Mouse (Mus musculus): Measurements from ENCODE around the gene Map10. TPM values are rescaled to one million over a fixed set of nuclear protein-coding genes. Genes with fewer than 3 reads are reported as not detected.
A peak's percentile ranks its signal among the peaks of the same experiment; 100 is the strongest.

The Map10 gene
- 1 to 10 TPM; 5.2 to 6.2 TPM for total RNA-seq (2021)

DNA sequence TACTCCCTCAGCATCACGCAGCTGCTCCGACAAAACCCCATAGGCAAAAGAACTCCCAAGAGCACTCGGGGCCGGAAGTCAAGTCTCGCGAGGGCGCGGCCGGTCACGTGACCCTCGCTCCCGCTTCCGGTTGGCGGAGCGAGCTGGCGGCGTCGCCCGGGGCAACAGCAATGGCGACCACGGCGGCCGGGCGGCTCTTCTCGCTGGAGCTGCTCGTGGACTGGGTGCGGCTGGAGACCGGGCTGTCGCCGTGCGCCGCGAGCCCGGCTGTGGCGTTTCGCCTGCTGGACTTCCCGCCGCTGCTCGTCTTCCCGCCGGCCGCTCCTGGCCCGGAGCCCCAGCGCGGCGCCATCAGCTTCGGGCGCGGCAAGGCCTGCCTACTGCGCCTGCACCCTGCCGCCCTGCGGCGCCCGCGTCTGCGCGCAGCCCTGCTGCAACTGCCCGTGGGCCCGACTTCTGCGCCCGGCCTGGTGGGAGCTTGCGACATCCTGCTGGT lies at the start of gene Map10:
Map10 (plus strand) TSS at position 119 of the 496 bp plus-strand sequence.
- peak; percentile 90 to 95 for DNase-seq (ENCODE audit: extremely low spot score in 1 of 2, low spot score in 2 of 2)
- intact Hi-C loops (cut with DNase I), result no loop called here

DNA sequence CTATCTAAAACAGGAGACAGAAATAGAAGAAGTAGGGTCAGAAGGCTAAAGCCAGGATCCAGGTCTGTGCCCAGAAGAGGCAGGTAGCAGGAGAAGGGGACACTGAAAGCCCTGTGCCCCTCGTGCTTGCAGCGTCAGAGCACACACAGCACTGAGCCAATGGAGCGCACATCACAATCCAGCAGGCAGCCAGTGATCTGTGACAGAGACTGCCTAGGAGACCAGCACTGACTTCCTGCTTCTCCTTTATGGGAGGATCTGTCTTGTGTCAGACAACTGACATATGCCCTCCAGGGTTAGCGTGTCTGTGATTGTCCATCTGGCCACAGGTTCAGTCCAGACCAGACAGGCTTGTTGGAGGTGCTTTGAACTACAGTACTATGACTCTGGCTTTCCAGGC lies 49.3 kb upstream of the Map10 start:
- intact Hi-C loops (cut with DNase I), result no loop called here
- DNase-seq (ENCODE audit: extremely low spot score in 1 of 2, low spot score in 2 of 2), result no peak

DNA sequence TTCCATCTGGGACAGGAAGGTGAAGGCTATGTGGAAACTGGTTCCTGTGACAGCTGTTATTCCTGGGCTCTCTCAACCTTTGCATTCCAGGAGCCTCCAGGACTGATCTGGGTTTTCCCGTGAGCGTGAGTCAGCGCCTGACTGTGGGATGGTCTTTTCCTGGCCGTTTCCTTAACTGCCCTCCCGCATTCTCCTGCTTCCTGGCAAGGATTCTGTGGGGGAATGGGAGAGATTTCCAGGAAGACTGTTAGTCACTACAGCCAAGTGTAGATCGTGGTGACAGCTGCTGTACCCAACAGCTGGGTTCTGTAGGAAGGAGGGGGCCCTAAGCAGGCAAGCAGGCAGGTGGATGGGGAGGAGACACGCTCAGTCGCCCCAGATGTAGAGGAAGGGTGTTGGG lies 45.3 kb upstream of the Map10 start:
- intact Hi-C loops (cut with DNase I), result no loop called here
- no peak for DNase-seq (ENCODE audit: extremely low spot score in 1 of 2, low spot score in 2 of 2)

DNA sequence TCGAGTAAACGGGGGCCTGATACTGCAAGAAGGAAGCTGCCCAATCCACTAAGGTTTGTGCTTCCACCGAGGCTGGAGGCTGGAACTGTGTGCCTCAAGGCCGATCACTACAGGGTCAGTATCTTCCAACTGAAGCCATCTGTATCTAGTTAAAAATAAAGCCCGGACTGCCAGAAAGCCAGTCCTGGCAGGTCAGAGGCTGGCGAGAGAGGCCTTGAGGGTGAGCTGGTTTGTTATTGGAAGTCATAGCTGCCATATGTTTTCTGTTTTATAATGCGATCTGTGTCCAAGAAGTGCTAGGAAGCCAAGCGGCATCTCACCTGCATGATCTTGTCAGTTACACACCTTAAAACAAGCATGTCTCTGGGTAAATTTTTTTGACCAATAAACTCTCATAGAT lies 43.2 kb upstream of the Map10 start:
- intact Hi-C loops (cut with DNase I), result no loop called here
- DNase-seq (ENCODE audit: extremely low spot score in 1 of 2, low spot score in 2 of 2), result no peak

DNA sequence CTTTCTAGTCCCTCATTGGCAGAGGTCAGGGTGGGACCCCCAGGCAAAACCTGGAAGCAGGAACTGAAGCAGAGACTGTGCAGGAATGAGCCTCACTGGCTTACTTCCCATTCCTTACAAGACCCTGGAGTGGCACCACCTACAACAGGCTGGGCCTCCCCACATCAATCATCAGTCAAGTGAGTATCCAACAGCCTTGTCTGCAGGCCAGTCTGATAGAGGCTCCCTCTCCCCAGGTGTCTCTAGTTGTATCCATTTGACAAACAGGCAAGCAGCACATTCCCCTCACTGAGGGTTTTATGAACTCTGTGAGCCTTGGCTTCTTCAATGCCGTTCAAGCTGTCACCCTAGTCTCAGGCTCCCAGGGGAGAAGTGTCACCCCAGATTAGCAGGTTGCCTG lies 40.8 kb upstream of the Map10 start:
- intact Hi-C loops (cut with DNase I), result no loop called here

DNA sequence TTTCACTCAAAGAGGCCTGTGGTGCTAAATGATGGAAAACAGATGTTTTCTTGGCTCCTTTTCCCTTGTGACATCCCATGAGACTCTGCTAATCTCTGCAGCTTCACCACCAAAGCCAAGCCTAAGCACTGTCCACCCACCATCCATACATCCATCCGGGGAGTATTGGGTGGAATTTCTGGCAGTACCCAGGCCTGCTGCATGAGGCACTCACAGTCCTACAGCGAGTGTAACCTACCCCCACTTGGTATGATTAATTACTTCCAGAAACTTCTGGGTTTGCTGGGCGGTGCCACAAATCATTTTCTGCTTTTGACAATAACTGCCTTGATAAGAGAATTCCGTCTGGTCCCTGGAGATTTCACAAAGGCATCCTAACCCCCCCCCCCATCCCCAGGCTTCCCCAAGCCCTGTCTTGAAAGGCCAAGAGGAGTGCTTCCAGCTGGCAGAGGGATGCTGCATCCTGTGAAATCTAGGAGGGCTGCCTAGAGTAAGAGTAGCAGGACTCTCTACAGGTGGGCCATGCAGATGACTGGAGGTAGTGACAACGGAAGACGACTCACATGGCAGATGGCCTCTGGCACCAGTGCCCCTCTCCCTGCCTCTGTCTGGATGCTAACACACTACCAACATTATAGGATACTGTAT lies 31.1 kb upstream of the Map10 start:
- intact Hi-C loops (cut with DNase I), result no loop called here
- DNase-seq (ENCODE audit: extremely low spot score in 1 of 2, low spot score in 2 of 2), result no peak

More for the DNA sequence above, 40.8 kb upstream of the Map10 start:
- DNase-seq (ENCODE audit: extremely low spot score in 1 of 2, low spot score in 2 of 2), result no peak

DNA sequence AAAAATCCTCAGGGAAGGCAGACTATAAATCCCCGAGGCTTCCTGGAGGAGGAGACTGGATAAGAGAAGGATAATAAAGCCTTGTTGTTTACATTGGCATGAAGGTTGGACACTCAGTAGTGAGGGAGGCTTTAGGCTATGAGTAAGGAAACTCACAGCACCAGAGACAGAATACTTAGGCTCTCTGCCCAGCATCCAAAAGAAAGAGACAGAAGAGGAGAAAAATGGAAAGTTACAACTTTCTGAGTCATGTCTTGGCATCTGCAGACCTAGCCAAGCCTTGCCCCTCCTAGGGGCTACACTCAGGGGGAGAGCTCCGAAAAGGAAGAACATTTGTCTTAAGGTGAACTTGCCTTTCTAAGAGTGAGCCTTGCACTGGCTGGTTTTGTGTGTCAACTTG lies 30.0 kb upstream of the Map10 start:
- no peak for DNase-seq (ENCODE audit: extremely low spot score in 1 of 2, low spot score in 2 of 2)
- intact Hi-C loops (cut with DNase I), result no loop called here

DNA sequence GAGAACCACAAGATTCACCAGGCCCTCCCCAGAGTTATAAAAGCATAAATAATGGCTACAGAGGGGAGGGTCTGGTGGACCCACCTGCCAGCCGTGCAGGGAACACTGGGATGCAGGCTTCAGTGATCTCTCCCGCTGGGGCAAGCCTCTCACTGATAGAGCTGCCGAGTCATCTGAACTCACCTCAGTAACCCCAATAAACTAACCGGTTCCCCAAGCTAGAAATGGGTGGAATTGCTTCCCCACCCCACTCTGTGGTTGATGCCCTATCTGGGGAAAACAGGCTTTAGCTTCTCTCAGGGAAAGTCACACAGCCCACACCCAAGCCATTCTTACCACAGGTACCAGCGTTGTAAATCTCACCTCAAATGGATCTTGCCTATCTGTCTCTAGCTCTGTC lies 28.9 kb upstream of the Map10 start:
- DNase-seq (ENCODE audit: extremely low spot score in 1 of 2, low spot score in 2 of 2), result no peak
- intact Hi-C loops (cut with DNase I), result no loop called here

DNA sequence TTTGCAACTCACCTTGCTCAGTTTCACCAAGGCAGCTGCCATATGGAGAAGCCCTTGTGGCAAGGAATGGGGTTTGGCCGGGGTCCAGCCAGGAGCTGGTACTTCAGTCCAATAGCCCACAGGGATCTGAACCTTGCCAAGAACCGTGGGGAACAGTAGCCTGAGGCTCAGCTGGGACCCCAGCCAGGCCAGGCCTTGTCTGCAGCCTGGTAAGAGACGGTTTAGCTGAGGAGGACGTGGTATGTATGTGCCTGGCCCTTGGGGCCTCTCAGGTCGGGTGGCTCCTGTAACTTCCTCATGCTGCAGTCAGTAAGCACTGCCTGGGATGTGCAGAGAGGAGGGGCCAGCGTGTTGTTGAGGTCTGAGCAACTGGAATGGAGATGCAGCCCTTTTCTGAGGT lies 27.8 kb upstream of the Map10 start:
- peak in 1 of 2 experiments; percentile 50 for DNase-seq (ENCODE audit: extremely low spot score in 1 of 2, low spot score in 2 of 2)
- intact Hi-C loops (cut with DNase I), result no loop called here

DNA sequence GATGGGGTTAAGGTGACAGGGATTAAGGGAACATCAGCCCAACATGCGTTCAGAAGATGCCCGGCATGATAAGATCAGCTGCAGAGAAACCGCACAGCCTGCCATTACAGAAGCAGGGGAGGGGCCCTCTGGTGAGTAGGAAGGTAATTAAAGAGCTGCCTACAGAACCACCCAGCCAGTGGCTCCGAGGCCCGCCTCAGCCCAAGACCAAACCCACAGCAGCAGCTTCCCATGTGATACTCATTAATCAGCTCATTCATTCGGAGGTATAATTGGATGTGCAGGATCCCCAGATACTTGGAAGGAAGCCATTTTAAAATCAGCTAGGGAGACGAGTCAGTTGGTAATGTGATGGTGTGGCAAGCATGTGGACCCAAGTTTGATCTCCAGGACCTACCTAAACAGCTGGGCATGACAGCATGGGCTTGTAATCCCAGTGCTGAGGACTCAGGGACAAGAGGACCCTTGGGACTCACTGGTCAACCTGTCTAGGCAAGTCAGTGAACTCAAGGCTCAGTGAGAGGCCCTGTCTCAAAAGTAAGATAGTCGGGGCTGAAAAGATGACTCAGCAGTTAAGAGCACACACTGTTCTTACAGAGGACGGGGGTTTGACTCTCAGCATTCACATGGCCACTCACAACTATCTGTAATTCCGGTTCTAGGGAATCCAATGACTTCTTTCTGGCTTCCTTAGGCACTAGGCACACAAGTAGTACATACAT lies 23.7 kb upstream of the Map10 start:
- intact Hi-C loops (cut with DNase I), result no loop called here
- DNase-seq (ENCODE audit: extremely low spot score in 1 of 2, low spot score in 2 of 2), result no peak

DNA sequence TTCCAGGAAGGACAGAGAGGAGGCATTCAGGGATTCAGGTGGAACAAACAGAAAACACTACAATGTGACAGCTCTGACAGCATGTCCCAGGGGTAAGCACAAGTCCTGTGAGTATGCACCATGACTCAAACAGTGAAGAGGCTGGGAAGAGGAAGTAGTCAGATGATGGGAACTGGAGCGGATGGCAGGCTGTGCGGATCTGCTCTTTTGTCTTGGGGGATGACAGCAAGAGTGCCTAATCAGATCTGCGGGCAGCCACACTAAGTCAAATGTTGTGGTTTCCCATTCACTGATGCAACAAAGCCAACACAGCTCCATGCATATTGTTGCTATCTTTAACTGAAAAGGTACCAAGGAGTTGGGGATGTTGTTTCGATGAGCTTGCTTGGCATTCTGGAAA lies 20.2 kb upstream of the Map10 start:
- intact Hi-C loops (cut with DNase I), result no loop called here
- no peak for DNase-seq (ENCODE audit: extremely low spot score in 1 of 2, low spot score in 2 of 2)

DNA sequence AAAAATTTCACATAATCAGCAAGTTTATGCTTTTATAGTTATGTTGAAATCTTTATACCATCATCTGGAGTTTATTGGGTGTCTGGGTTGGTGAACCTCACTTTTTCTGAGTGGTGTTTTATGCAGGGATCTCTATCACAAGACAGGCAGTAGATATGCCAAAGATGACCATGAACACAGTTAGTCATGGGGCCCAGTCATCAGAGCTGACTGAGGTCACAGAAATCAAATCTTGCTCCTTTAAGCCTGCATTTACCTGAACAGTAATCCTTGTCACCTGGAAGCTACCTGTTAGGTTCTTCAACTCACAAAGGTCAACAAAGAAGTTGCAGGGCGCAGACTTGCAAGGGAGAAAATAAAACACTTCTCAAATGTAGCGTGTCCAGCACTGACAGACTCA lies 14.8 kb upstream of the Map10 start:
- intact Hi-C loops (cut with DNase I), result no loop called here
- DNase-seq (ENCODE audit: extremely low spot score in 1 of 2, low spot score in 2 of 2), result no peak

DNA sequence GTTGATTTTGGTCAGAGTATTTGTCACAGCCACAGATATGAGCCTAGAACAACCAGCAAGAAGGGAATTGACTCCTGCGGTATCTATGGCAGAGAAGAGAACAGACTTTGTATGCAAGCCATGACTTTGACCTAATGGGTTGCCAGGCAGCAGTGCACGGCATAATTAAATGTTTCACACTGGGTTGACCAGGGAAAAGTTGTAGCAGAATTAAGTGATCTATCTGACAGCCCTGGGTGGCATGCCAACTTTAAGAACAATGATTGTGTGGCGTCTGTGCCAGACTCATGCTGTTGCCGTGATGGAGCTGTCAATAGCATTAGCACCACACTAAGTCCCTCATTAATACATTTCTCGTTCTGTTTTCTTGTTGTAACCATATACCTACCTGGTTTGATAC lies 11.1 kb upstream of the Map10 start:
- intact Hi-C loops (cut with DNase I), result no loop called here
- DNase-seq (ENCODE audit: extremely low spot score in 1 of 2, low spot score in 2 of 2), result no peak

DNA sequence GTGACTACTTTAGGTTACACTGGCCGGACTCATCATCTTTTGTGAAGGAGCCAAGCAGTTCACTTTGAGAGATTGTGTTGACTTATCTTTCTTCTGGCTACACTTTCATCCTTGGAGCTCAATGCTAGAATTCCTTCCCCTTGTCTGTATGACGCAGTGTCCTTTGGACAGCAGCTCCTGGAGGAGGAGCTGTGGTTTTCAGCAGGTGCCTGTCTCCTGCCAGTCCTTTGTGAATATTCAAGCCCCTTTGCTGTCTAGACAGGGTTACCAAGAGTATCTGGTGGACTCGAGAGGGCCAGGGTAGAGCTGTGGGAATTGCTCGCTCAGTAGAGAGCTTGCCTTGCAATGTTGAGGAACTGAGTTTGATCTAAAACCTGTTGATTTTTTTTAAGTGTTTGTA lies 10.7 kb upstream of the Map10 start:
- no peak for DNase-seq (ENCODE audit: extremely low spot score in 1 of 2, low spot score in 2 of 2)
- intact Hi-C loops (cut with DNase I), result no loop called here

DNA sequence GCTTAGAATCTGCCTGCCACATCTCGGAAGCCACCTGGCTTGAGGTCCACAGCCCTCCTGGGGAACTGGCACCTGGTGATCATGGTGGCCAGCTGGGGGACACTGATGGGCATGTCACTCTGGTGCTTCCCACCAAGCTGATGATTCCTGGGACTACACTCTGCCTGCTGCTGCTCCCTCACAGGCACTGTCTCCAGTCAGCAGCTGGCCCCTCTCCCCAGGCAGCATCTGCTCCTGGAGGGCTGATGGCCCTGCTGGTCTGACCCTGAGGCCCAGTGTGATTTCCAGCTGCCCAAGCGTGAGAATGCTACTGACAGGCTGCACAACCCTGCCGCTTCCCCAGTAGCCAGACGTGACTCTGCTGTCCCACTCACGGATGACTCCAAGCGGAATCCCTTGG lies 9.2 kb upstream of the Map10 start:
- intact Hi-C loops (cut with DNase I), result loop anchor here (5.0 kb wide), 1 partner anchor 83 kb away; no protein-coding TSS in a partner anchor
- no peak for DNase-seq (ENCODE audit: extremely low spot score in 1 of 2, low spot score in 2 of 2)

DNA sequence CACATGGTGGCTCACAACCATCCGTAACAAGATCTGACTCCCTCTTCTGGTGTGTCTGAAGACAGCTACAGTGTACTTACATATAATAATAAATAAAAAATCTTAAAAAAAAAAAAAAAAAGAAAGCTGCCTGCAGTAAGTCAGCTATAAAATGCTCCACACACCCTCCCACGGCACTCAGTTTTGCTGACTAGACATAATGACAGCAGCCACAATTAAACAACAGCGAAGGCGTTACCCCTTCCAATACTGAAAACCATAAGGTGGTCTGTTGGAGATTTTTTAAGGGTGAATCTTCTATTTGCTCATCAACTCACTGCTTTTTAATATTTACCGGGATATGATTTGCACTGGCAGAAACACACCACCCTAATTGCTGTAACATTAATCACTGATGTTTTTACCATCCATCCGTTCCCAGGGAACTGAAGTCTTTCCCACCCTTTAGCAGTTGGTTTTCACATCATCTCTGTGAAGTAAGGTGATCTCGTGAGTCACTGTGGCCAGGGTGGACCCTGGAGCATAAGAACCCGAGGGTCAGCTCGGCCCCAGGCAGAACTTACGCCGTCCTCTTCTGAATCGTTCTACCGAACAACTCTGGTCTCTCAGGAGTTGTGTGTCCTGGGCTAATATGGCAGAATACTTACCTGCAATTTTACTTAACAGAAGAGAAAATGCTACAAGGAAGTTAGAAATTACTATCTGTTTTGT lies 7.5 kb upstream of the Map10 start:
- no peak for DNase-seq (ENCODE audit: extremely low spot score in 1 of 2, low spot score in 2 of 2)
- intact Hi-C loops (cut with DNase I), result loop anchor here (5.0 kb wide), 1 partner anchor 85 kb away; no protein-coding TSS in a partner anchor

DNA sequence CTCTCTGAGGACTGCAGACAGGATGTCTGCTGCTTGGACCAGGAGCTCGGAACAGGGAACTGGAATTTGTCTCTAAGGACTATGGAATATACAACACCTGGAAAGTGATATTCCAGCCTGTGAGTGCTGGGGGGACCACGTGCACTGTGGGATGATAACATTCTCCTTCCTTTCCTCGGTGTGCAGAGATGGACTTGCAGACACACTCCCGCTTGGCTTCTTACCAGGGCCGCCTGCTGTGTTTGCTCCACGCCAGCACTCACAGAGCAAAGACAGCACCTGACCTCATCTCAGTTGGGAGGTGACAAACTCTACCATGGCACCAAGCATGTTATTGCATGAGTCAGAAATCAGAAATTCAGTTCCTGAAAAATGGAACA lies 7.0 kb upstream of the Map10 start:
- intact Hi-C loops (cut with DNase I), result loop anchor here (5.0 kb wide), 1 partner anchor 85 kb away; no protein-coding TSS in a partner anchor

DNA sequence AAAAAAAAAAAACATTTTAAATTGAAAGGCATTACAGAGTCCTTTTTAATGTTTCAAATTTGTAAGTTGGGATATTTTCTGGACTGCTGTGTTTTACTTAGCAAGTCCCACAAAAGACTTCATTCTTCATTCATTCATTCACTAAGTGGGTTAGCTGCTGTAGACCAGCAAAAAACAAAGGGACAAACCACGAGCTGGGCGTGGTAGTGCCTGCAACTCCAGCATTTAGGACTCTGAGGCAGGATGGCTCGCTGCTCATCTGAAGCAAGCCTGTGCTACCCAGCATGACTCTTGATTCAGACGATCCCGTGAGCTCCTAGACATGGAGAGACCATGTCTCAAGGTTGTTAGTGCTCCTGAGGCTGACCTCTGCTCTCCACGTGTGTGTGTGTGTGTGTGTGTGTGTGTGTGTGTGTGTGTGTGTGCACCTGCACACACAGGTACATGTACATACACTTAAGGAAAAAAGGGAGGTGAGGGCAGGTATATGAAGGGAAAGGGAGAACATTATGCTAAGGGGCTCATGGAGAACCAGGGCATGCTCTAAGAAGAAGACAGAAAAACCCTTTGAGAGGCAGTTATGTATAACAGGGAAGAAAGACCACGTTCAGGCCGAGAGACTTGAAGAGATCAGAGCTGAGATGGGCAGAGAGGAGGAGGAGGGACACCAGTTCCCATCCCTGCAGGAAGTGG lies 4.3 kb upstream of the Map10 start:
- DNase-seq (ENCODE audit: extremely low spot score in 1 of 2, low spot score in 2 of 2), result no peak
- intact Hi-C loops (cut with DNase I), result no loop called here

More for the DNA sequence above, 7.0 kb upstream of the Map10 start:
- DNase-seq (ENCODE audit: extremely low spot score in 1 of 2, low spot score in 2 of 2), result peak in 1 of 2 experiments; percentile 62

DNA sequence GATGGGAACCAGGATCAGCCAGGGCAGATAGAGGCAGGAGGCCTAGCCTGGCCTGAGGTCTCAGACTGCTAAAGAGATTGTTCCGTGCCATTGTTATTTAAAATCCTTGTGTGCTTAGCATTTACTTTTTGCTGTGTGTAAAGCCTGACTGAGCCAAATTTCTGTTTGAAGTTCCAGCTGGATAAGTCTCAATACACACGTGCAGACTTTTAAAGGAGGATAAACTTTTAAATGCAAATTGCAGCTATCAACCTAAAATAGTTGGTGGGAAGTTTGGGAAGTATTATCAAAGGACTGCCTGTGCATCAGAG lies 3.8 kb upstream of the Map10 start:
- no peak for DNase-seq (ENCODE audit: extremely low spot score in 1 of 2, low spot score in 2 of 2)
- intact Hi-C loops (cut with DNase I), result no loop called here
